Mouse (Mus musculus) stomach, embryonic 14.5 days (tissue): ENCODE data around the gene Tln2. TPM values are rescaled to one million over a fixed set of nuclear protein-coding genes. Genes with fewer than 3 reads are reported as not detected.

Experiments
- ATAC-seq: fragments of 200-750 bp; cut with Nextera tagmentation; 2 replicates; pipeline ENCODE4 v1.8.0; 2017; ENCODE audit warnings: low read depth, moderate TSS enrichment; ENCODE audit not compliant: insufficient number of reproducible peaks, insufficient read depth, low FRiP score
- H3K27ac ChIP-seq: fragments of 300-500 bp; sonication (generic); 2 replicates; pipeline ENCODE4 v1.5.1; 2014; ENCODE audit warnings: mild to moderate bottlenecking, low read length, moderate library complexity, mixed read lengths
- H3K27me3 ChIP-seq: fragments of 300-500 bp; sonication (generic); 2 replicates; pipeline ENCODE4 v1.6.1; 2014; ENCODE audit warnings: low read length, control low read depth, mixed read lengths; ENCODE audit not compliant: control insufficient read depth, insufficient read depth
- H3K36me3 ChIP-seq: fragments of 300-500 bp; sonication (generic); 2 replicates; pipeline ENCODE4 v1.6.1; 2014; ENCODE audit warnings: mild to moderate bottlenecking, control low read depth, low read length, moderate library complexity, mixed read lengths; ENCODE audit not compliant: control insufficient read depth, insufficient read depth
- H3K4me1 ChIP-seq: fragments of 300-500 bp; sonication (generic); 2 replicates; pipeline ENCODE4 v1.6.1; 2014; ENCODE audit warnings: low read length, control low read depth, mixed read lengths; ENCODE audit not compliant: control insufficient read depth, insufficient read depth
- H3K4me2 ChIP-seq: fragments of 300-500 bp; sonication (generic); replicated peaks from 2 replicates; pipeline ENCODE4 v1.6.1; 2014; ENCODE audit warnings: low read depth, low read length, control low read depth
- H3K4me3 ChIP-seq: fragments of 300-500 bp; sonication (generic); 2 replicates; pipeline ENCODE4 v1.5.1; 2014; ENCODE audit warnings: low read depth, low read length, control low read depth
- H3K9ac ChIP-seq: fragments of 300-500 bp; sonication (generic); replicated peaks from 2 replicates; pipeline ENCODE4 v1.6.1; 2014; ENCODE audit warnings: low read depth, mild to moderate bottlenecking, control low read depth, low read length, moderate library complexity, mixed read lengths
- H3K9me3 ChIP-seq: fragments of 300-500 bp; sonication (generic); 2 replicates; pipeline ENCODE4 v1.6.1; 2016; ENCODE audit warnings: low read depth, low read length, control low read depth; ENCODE audit not compliant: control insufficient read depth
- WGBS: fragments of 180-500 bp; shearing (Covaris S2); extraction: QIAGEN DNeasy Blood & Tissue Kit; methylation state at CpG from one replicate; pipeline ENCODE4 v1.1.7; 2014; 5-methylcytosine and 5-hydroxymethylcytosine counted together
- polyA plus RNA-seq: library from polyadenylated mRNA; unstranded; fragments of >200 nt; fragmentation: Nextera tagmentation; extraction: Ambion mirVana; gene quantifications from 2 replicates; pipeline ENCODE4 v1.2.1, GENCODE M21; 2014

Tln2 gene
- polyA plus RNA-seq, 1 experiment from 2014 or later, result 56.1 TPM

DNA sequence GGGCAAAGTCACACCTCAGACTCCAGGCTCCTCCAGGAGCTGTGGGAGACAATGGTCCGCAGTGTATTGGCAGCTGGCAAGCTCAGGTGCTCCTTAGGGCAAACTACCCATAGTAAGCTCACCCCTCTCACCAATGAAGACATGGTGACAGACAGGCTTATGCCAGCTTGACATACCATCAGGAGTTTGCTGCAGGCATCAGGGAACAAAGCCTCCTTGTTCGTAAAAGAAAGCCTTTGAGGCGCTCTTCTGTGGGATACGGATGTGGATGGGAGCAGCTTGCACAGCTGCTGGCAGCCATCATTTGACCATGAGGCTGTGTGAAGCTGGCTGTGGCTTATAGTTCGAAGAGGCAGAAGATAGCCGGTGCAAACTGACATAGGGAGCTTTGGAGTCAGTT is 254.5 kb downstream of the Tln2 start:
- 87% methylated on average over 6 of the region's 6 CpGs for WGBS
- H3K27me3 ChIP-seq, result no peaks in the 10 kb centered on the region
- no peaks in the 10 kb centered on the region for H3K4me1 ChIP-seq
- no peaks in the 10 kb centered on the region for H3K9me3 ChIP-seq
- H3K4me2 ChIP-seq, result no peak overlapping the region
- ATAC-seq, result no peak
- peaks cover 3% of the 10 kb centered on the region; the same call in 1 of the 2 replicates for H3K36me3 ChIP-seq
- H3K27ac ChIP-seq, result no peak overlapping the region
- H3K9ac ChIP-seq, result no peak overlapping the region
- no peak overlapping the region for H3K4me3 ChIP-seq

DNA sequence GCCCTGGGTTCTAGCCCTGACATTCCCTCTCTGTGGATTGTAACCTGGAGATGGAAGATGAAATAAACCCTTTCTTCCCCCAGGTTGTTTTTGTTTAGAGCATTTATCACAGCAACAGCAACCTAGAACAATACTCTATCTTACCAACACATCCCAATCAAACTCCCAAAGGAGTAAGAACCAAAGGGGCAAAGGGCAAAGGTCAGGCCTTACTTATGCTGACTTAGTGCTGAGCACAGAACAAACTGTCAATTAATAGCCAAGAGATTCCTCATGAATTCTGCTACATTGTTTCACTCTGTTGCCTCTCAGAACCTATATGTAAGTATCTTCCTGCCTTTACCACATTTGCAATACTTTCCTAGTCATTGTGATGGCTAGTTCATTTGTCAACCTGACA is 255.5 kb downstream of the Tln2 start:
- no peaks in the 10 kb centered on the region for H3K9me3 ChIP-seq
- H3K4me2 ChIP-seq, result no peak overlapping the region
- H3K4me1 ChIP-seq, result no peaks in the 10 kb centered on the region
- H3K9ac ChIP-seq, result no peak overlapping the region
- H3K27ac ChIP-seq, result no peak overlapping the region
- ATAC-seq, result no peak
- H3K36me3 ChIP-seq, result peaks cover 3% of the 10 kb centered on the region; the same call in 1 of the 2 replicates
- no peak overlapping the region for H3K4me3 ChIP-seq
- no peaks in the 10 kb centered on the region for H3K27me3 ChIP-seq

DNA sequence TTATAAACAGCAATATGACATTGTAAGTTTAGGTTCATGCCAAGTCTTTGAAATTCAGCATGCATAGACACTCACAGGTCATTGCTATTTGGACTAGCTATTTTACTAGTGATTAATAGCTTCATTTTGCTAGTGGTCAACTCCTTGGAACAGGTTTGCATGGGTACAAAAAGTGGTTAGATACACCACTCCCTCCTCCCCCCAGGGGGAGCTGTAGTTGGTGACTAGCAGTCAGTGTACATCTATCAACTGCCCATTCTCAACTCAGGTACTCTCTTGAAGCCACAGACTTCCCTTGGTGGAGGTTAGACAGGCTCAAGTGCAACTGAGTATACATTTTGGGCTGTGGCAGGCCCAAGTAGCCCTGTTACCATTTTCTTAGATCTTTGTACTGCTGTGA is 256.5 kb downstream of the Tln2 start:
- Histone ChIP-seq H3K27me3 (no peaks in the 10 kb centered on the region), H3K9me3 (no peaks in the 10 kb centered on the region), H3K4me2 (no peak overlapping the region), H3K4me1 (no peaks in the 10 kb centered on the region), H3K4me3 (no peak overlapping the region), H3K9ac (no peak overlapping the region), H3K27ac (no peak overlapping the region), H3K36me3 (0 out of 2 replicates have a peak, but pooled peaks cover 3% of the 10 kb centered on the region)
- no peak for ATAC-seq

DNA sequence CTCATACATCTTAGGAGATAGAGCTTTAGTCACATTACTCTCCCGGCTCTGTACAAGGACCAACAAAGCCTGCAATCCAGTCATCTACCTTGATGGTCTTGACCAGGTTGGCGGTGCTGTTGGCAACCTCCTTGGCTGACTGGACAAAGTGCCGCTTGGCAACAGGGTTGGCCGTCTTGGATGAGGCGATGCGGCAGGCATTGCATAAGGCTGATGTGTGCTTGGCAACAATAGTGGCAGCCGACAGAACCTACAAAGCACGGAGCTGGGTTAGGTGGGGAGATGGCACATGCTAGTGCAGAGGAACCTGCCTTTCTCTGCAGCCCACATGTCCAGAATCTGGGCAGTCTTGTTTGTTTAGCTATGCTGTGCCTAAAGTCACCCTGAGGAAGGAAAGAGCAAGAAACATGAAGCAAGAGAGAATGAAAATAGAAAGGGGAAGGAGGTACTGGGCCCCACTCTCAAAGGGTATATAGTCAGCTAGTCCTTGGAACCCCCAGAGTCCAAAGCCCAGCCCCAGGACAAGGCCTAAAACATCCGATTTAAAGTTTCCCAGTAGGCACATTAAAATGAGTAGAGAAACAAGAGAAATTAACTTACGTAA is 257.0 kb downstream of the Tln2 start:
- Histone ChIP-seq H3K27me3 (no peaks in the 10 kb centered on the region), H3K9me3 (no peaks in the 10 kb centered on the region), H3K4me1 (no peaks in the 10 kb centered on the region), H3K27ac (no peak overlapping the region), H3K4me3 (no peak overlapping the region), H3K36me3 (0 out of 2 replicates have a peak, but pooled peaks cover 3% of the 10 kb centered on the region), H3K4me2 (no peak overlapping the region), H3K9ac (no peak overlapping the region)
- WGBS, result 89% methylated on average over 10 of the region's 10 CpGs
- no peak for ATAC-seq

DNA sequence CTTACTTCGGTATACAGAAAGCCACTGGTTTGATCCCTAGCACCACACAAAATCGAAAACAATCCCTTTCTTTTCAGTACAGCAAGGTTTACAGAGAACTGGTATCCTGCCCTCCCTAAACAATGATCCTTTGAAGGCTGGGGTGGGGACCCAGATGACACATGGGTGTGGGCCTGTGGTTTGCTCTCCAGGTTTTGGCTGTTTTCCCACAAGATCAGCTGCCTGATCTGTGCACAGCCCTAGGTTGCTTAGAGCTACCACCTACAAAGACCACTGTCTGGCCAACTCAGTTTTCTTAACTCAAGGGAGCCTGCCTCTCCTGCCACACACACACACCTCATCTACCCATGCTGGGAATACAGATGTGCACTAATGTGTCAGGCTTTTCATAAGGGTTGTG is 257.9 kb downstream of the Tln2 start:
- Histone ChIP-seq H3K4me2 (no peak overlapping the region), H3K27ac (no peak overlapping the region), H3K4me1 (no peaks in the 10 kb centered on the region), H3K27me3 (no peaks in the 10 kb centered on the region), H3K9ac (no peak overlapping the region), H3K36me3 (0 out of 2 replicates have a peak, but pooled peaks cover 3% of the 10 kb centered on the region), H3K9me3 (no peaks in the 10 kb centered on the region), H3K4me3 (no peak overlapping the region)
- no peak for ATAC-seq
- WGBS, result 87% methylated on average over 2 of the region's 2 CpGs

DNA sequence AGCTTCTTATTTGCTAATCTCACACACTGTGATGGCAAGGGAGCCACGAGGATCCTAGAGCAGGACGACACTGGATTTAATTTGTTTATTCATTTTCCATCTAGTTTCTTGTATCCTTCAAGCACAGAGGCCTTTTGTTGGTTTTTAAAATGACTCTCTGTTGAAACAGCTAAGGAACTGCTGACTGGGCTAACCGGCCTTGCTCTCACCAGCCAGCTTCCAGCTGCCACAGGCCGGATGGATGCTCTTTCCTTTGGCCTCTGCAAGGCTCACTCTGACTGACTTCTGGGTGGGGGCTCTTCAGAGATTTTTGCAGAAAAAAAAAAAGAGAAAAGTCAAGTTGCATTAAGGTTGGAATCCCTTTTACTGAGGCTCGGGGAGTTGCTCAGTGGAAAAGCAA is 258.7 kb downstream of the Tln2 start:
- Histone ChIP-seq H3K36me3 (no peaks in the 10 kb centered on the region), H3K27ac (no peak overlapping the region), H3K27me3 (no peaks in the 10 kb centered on the region), H3K9me3 (no peaks in the 10 kb centered on the region), H3K4me3 (no peak overlapping the region), H3K4me2 (no peak overlapping the region), H3K4me1 (no peaks in the 10 kb centered on the region), H3K9ac (no peak overlapping the region)
- no peak for ATAC-seq
- 53% methylated on average over 5 of the region's 5 CpGs for WGBS

DNA sequence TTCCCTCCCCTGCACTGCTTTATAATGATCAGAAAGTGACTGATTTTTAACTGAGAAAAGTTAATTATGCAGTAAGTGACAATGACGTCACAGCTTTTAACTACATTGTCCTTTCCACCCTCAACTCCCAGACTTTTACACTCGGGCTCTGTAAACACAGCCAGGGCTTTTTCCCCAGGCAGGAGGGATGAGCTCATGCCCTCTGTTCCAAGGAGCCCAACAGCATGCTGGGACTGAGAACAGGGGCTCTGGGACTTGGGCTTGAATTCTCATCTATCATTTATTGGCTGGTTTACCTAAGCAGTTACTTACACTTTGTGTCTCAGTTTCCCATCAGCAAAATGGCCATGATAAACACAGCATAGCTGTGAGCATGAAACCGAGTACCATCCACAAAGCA is 259.2 kb downstream of the Tln2 start:
- no peaks in the 10 kb centered on the region for H3K4me1 ChIP-seq
- ATAC-seq, result no peak
- no peaks in the 10 kb centered on the region for H3K27me3 ChIP-seq
- H3K27ac ChIP-seq, result no peak overlapping the region
- H3K4me2 ChIP-seq, result no peak overlapping the region
- no peak overlapping the region for H3K9ac ChIP-seq
- 27% methylated on average over 3 of the region's 3 CpGs for WGBS
- H3K9me3 ChIP-seq, result no peaks in the 10 kb centered on the region
- H3K4me3 ChIP-seq, result no peak overlapping the region
- H3K36me3 ChIP-seq, result no peaks in the 10 kb centered on the region

DNA sequence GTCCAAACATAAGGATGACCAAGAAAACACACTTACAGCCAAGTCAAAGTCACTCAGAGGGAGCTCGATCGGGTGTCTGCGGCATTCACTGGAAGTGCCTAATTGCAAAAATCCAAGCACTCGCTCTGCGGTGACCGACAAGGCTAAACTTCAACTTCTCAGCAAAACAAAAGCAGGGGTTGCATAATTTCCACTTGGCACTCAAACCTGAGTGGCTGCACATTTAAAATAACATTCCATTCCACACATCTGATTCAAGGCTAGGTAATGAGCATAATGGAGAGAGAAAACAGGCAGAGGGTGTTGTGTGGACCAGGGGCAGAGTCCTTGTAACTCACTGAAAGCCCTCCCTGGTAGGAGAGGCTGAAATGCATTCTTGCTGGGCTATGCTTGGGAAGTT is 260.3 kb downstream of the Tln2 start:
- Histone ChIP-seq H3K4me1 (no peaks in the 10 kb centered on the region), H3K4me3 (no peak overlapping the region), H3K9me3 (no peaks in the 10 kb centered on the region), H3K4me2 (no peak overlapping the region), H3K36me3 (no peaks in the 10 kb centered on the region), H3K27me3 (no peaks in the 10 kb centered on the region), H3K9ac (no peak overlapping the region), H3K27ac (no peak overlapping the region)
- 85% methylated on average over 6 of the region's 6 CpGs for WGBS
- ATAC-seq, result no peak

DNA sequence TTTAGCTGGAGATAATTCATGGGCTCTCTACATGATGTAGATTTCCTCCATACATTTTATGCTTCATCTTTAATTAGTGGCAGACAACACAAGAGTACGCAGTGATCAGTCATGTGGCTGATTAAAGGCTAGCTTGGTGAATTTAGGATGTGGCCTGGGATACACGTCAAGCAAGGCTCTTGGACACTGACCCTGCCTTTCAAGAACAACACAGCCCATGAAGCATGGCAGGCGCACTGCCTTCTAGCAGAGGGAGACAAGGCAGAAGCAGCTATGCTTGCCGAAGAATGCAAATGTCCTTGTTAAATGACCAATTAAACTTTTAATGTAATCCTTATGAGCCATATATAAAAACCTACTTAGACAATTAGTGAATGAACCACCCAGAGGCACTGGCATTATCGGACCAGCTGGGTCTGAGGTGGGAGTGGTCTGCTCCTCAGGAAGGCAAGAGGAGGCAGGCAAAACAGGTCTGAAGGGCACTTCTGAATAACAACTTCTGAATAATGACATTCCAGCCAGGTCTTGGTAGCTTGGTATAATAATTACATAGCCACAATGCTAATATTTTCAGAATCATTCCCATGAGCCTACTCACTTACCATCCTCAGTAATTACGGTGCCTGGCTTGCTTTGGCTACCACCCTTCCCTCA is 262.1 kb downstream of the Tln2 start:
- WGBS, result 88% methylated on average over 6 of the region's 6 CpGs
- H3K4me2 ChIP-seq, result no peak overlapping the region
- ATAC-seq, result no peak
- no peak overlapping the region for H3K27ac ChIP-seq
- H3K27me3 ChIP-seq, result no peaks in the 10 kb centered on the region
- H3K36me3 ChIP-seq, result no peaks in the 10 kb centered on the region
- no peak overlapping the region for H3K9ac ChIP-seq
- H3K4me1 ChIP-seq, result no peaks in the 10 kb centered on the region
- no peaks in the 10 kb centered on the region for H3K9me3 ChIP-seq
- no peak overlapping the region for H3K4me3 ChIP-seq
